Mouse (Mus musculus): ENCODE measurements around the gene Maml3.

DNA sequence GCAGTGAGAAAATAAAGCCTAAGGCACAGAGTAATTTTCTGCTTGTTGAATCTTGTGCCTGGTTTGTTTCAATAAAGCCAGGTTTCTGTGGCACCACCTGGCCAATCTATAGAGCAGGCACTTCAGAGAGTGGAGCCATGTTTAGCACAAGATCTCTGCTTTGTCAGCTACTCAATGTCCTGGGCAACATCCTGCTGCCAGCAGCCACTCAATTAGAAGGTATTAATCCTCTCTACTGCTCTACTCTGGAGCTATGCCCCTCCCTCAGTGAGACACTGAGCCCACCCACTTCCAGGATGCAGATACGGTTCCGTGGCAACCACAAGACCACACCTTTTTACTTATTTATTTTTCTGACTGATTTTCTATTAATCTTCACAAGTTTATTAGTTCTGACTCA is 203.7 kb downstream of the Maml3 start:
- TF ChIP-seq ZC3H11A (IDR thresholded peaks at IDR 0.05; ENCODE audit: borderline replicate concordance, low read depth, low read length) (no peak), HCFC1 (IDR thresholded peaks at IDR 0.05; ENCODE audit: borderline replicate concordance, insufficient read depth, low read length) (no peak), MAFK (IDR thresholded peaks at IDR 0.05; ENCODE audit: insufficient read depth, low read depth, low read length) (no peak), ZNF384 (IDR thresholded peaks at IDR 0.05; ENCODE audit: low read depth, low read length) (no peak), CHD2 (IDR thresholded peaks at IDR 0.05; ENCODE audit: low read depth, low read length) (no peak)

Data from ES-E14 (cell line).